In the genomic region with DNA sequence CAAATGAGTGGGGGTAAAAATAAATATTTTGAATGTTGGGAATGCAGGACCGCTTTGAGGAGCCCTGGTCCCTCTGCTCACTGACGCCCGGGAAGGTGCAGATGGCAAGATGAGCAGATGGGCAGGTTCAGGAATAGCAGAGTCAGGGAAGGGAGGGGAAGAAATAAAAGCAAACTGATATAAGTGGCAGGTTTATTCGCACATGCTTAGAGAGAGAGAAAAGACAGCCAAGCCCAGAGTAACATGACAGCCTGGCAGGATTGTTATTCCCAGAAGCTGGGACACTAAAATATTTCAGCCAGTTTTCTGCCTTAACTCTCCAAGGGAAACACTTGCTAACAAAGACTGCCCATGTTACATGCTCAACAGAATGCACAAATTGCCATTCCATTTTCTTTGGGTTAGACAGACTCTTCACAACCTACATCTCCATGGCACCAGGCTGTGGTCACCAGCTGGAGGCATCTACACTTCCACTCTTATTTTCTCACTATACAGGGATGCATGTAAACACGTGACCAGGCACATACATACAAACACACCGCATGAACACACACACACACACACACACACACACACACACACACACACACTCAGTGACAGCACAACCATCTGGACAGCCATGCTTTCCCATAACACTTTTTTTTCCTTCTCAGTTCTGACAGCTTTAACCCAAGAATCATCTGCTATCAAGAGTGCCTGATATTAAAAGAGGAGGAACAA, we compare ENCODE assay signal across 21 mouse cellular contexts.
DNase-seq lines count a peak whose midpoint lies in the region; ATAC-seq lines count a peak whose summit lies in the region.
"Had no signal": no experiment of that assay in that cellular context is flagged by ENCODE, and none has a peak within 500 bp of the region (broad histone marks: within the 10 kb centered on the region; RNA-seq: fewer than 3 reads in every experiment).

No protein-coding gene starts in this region.

- H3K27ac ChIP-seq in midbrain, embryonic 14.5 days (replicated peaks; ENCODE audit: low read depth, low read length): peak overlapping the region; percentile 49; the same call in 1 of the 2 replicates
- H3K27ac ChIP-seq in midbrain, embryonic 10.5 days (replicated peaks): no peak overlapping the region
- H3K27ac ChIP-seq in forebrain, embryonic 15.5 days (replicated peaks): peak overlapping the region; percentile 90
- H3K27ac ChIP-seq: heart, embryonic 13.5 days; left cerebral cortex, adult 2 months; limb, embryonic 10.5 days; neural tube, embryonic 13.5 days had no signal

- WGBS in midbrain, embryonic 14.5 days: 77% methylated on average over 6 of the region's 6 CpGs
- 83% methylated on average over 6 of the region's 6 CpGs for WGBS in midbrain, embryonic 10.5 days
- WGBS in forebrain, embryonic 15.5 days: 52% methylated on average over 6 of the region's 6 CpGs

- H3K36me3 ChIP-seq in midbrain, embryonic 14.5 days (ENCODE audit: control insufficient read depth, insufficient read depth, low read length): peaks cover 18% of the 10 kb centered on the region
- H3K36me3 ChIP-seq in midbrain, embryonic 10.5 days: 0 out of 2 replicates have a peak, but pooled peaks cover 4% of the 10 kb centered on the region
- no peaks in the 10 kb centered on the region for H3K36me3 ChIP-seq in forebrain, embryonic 15.5 days
- H3K36me3 ChIP-seq: heart, embryonic 13.5 days; limb, embryonic 10.5 days; neural tube, embryonic 13.5 days had no signal

- no peaks in the 10 kb centered on the region for H3K27me3 ChIP-seq in midbrain, embryonic 14.5 days (ENCODE audit: control insufficient read depth, insufficient read depth, low read length)
- H3K27me3 ChIP-seq in midbrain, embryonic 10.5 days (ENCODE audit: low read depth, poor library complexity, severe bottlenecking): no peaks in the 10 kb centered on the region
- no peaks in the 10 kb centered on the region for H3K27me3 ChIP-seq in forebrain, embryonic 15.5 days
- H3K27me3 ChIP-seq: heart, embryonic 13.5 days; neural tube, embryonic 13.5 days had no signal

- H3K9me3 ChIP-seq in midbrain, embryonic 14.5 days (ENCODE audit: control insufficient read depth, low read length): no peaks in the 10 kb centered on the region
- H3K9me3 ChIP-seq in midbrain, embryonic 10.5 days (replicated peaks): no peaks in the 10 kb centered on the region
- H3K9me3 ChIP-seq in forebrain, embryonic 15.5 days: no peaks in the 10 kb centered on the region
- H3K9me3 ChIP-seq: heart, embryonic 13.5 days; limb, embryonic 10.5 days; neural tube, embryonic 13.5 days had no signal

- DNase-seq in cerebellum, adult 18-20 months: peak; percentile 20 to 45
- no peak for DNase-seq in cerebellum, adult 11 months
- no peak for DNase-seq in frontal cortex, postnatal 14 days (ENCODE audit: low spot score in 2 of 2)
- no peak for DNase-seq in midbrain, embryonic 14.5 days
- no peak for DNase-seq in midbrain, embryonic 10.5 days (ENCODE audit: low spot score)
- DNase-seq in yolk sac, embryonic 10.5 days (ENCODE audit: low spot score): no peak
- DNase-seq: adrenal gland, adult 2 months; gastrocnemius, postnatal 10 days; heart, adult 11 months; kidney, adult 2 months; kidney, postnatal 10 days; lung, adult 2 months; lung, postnatal 36 days; right cerebral cortex, adult 18-20 months had no signal

- H3K4me1 ChIP-seq in midbrain, embryonic 14.5 days (ENCODE audit: control insufficient read depth, insufficient read depth, low read length): no peaks in the 10 kb centered on the region
- H3K4me1 ChIP-seq in midbrain, embryonic 10.5 days: no peaks in the 10 kb centered on the region; the same call in 1 of the 2 replicates
- peaks cover 16% of the 10 kb centered on the region for H3K4me1 ChIP-seq in forebrain, embryonic 15.5 days
- H3K4me1 ChIP-seq: heart, embryonic 13.5 days; limb, embryonic 10.5 days had no signal

- no peak overlapping the region for H3K4me2 ChIP-seq in midbrain, embryonic 14.5 days (ENCODE audit: low read length)
- H3K4me2 ChIP-seq in forebrain, embryonic 15.5 days (replicated peaks): no peak overlapping the region
- H3K4me2 ChIP-seq: heart, embryonic 13.5 days; liver, embryonic 11.5 days; neural tube, embryonic 13.5 days had no signal

- H3K4me3 ChIP-seq in midbrain, embryonic 14.5 days (replicated peaks; ENCODE audit: low read depth, low read length): no peak overlapping the region
- H3K4me3 ChIP-seq in midbrain, embryonic 10.5 days: no peak overlapping the region
- H3K4me3 ChIP-seq in forebrain, embryonic 15.5 days: no peak overlapping the region
- H3K4me3 ChIP-seq: heart, embryonic 13.5 days; left cerebral cortex, adult 2 months; limb, embryonic 10.5 days; neural tube, embryonic 13.5 days had no signal

- no peak overlapping the region for H3K9ac ChIP-seq in midbrain, embryonic 14.5 days (replicated peaks; ENCODE audit: low read length)
- no peak overlapping the region for H3K9ac ChIP-seq in forebrain, embryonic 15.5 days (replicated peaks)
- H3K9ac ChIP-seq: heart, embryonic 13.5 days; neural tube, embryonic 13.5 days had no signal

- peak; percentile 55 for ATAC-seq in frontal cortex, adult (ENCODE audit: low TSS enrichment)
- ATAC-seq in midbrain, embryonic 14.5 days (ENCODE audit: low FRiP score, low TSS enrichment): no peak
- ATAC-seq in forebrain, embryonic 15.5 days (replicated peaks): peak; percentile 93

Comparison
In these comparisons a context has a peak if more than half of its experiments do, and no peak if none do; other contexts are left out.
1. DNase-seq: peak in cerebellum, adult 18-20 months (2 of 2); none in cerebellum, adult 11 months (single experiment), frontal cortex, postnatal 14 days (0 of 2), midbrain, embryonic 14.5 days (single experiment), midbrain, embryonic 10.5 days (single experiment) and yolk sac, embryonic 10.5 days (single experiment).